Mouse (Mus musculus) heart, postnatal 36 days (tissue): ENCODE data around the gene Bbs10. TPM values are rescaled to one million over a fixed set of nuclear protein-coding genes. Genes with fewer than 3 reads are reported as not detected.

Experiments used
- DNase-seq, 2 experiments: peaks; one replicate each; pipeline ENCODE4 v3.0.0; 2021 to 2022
- intact Hi-C: fragments of 180-260 bp; cut with DNase I; formaldehyde crosslinking; loops from one replicate; pipeline ENCODE4 v1.15.1; 2025
- total RNA-seq, 2 experiments: library from RNA; stranded (reverse); gene quantifications; 2 replicates each; pipeline ENCODE4 v1.2.3; 2021

The Bbs10 gene
- total RNA-seq: 1 to 10 TPM; 2.2 to 3.0 TPM

DNA sequence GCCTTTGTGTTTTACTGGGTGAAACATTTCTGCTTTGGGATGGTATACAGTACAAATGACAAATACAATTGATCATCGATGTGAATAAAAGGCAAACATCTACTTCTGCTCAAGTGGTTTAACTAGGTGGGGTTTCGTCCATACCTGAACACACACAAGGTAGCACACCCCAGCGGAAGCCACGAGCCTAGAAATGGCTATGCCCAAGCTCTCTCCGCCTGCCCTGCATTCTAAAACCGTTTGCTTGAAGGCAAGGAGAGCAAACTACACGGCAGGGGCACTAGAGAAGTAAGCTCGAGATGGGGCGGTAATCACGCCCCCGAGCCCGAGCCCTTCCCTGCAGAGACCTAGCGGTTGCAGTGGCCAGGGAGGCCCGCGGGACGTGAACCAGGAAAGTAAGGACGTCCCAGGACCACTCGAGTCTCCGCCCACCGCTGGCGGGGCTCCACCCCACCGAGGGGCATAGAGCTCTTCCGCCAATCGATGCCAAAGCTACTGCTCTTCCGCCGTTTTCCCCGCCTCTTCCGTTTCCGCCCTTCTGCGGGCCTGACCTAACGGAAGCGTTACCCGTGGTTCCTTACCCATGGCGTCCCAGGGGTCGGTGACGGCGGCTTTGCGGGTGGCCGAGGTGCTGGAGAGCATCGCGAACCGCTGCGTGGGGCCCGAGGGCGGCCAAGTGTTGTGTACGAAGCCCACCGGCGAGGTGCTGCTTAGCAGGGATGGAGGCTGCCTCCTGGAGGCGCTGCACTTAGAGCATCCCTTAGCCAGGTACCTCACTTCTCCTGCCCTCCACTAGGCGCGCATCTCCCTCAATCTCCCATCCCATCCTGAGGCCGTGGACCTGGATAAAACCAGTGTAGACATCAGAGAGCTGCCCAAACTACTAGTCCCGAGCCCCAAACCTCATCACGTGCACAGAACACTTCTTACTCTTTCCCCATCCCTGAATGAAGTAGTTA, at the start of gene Bbs10:
Gene Bbs10 (plus strand): TSS at position 540 of the 959 bp plus-strand sequence.
- intact Hi-C loops: loop anchor here (5.0 kb wide), 4 partner anchors 71 to 674 kb away; partner anchors contain the start of genes Krr1, Nap1l1 and Osbpl8
- DNase-seq: peak; percentile 94 to 96

DNA sequence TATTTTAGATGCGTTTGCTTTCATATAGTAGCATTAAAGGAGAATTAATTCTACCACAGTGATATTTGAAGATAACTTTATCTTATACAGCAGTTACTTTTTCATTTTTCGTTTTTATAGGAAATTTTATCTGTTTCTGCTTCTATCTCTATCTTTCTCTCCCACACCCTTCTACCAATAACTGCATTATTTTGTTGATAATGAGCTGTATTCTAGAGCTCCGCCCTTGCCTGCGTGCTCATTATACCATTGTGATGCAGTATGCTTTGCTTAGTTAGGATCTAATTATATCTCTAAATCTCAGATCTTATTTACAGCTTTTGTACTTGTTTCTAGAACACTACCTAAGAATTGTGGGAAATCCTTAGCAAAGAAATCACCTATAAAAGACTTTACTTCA, 48.3 kb upstream of the Bbs10 start:
- DNase-seq: no peak
- intact Hi-C loops: no loop called here

DNA sequence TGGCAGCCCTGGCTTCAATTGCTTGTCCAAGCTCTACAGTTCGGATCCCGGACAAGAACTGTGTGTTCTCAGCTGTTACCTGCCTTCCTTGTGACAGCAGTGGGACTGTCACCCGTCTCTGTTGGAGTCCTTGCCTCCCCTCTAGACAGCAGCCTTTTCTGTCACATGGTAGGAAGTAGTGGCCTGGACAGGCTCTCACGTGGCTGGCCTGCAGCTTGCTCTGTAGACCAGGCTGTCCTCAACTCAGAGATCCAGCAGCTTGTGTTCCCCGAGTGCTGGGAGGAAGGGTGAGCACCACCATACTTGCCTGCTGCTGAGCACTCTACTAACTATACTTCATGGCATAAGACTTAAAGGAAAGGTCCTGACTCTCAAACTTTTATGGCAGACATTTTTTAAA, 46.8 kb upstream of the Bbs10 start:
- intact Hi-C loops: no loop called here
- DNase-seq: no peak

DNA sequence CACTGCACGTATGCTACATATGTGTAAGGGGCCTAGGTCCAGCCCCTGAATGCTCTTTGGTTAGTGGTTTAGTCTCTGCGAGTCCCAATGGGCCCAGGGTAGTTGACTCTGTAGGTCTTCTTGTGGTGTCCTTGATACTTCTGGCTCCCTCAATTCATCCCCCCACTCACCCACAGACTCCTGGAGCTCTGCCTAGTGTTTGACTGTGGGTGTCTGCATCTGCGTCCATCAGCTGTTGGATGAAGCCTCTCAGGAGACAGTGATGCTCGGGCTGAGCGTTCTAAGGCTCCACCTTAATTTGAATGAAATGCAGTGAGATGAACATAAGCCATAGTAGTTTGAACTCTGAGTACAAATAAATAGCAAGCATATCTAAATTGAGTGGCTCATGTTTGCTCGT, 43.3 kb upstream of the Bbs10 start:
- intact Hi-C loops: no loop called here
- DNase-seq: no peak

DNA sequence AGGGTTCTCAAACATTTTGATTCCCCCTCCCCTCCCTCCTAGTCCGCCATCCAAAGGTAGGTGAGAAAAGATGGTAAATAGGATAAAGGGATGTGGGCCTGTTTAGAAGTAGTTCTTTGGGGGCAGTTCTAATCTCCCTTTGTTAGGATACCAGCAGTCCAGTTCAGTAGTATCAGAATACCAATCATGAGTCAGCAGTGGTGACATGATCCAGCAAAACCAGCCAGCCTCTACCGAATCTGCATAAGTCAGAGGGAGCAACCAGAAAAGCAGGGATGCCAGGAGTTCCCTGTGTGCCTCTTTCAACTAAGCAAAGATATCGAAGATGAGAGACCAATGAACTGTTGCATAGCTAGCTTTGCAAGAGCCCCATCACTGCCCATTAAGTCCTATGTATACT, 42.3 kb upstream of the Bbs10 start:
- intact Hi-C loops: no loop called here
- no peak for DNase-seq

DNA sequence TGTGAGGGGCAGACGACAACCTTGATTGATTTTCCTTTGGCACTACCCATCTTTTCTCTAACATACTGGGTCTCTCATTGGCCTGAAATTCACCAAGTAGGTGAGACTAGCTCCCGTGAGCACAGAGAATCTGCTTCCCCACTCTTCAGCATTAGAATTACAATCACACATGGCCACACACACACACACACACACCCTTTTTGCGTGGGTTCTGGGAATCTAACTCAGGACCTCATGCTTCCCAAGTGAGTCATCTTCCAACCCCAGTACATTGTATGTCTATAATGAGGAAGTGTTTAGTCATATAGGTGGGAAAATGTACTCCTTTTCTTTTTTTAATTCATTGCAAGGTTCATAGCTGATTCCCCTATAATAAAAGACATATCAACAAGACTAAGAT, 41.1 kb upstream of the Bbs10 start:
- intact Hi-C loops: no loop called here

DNA sequence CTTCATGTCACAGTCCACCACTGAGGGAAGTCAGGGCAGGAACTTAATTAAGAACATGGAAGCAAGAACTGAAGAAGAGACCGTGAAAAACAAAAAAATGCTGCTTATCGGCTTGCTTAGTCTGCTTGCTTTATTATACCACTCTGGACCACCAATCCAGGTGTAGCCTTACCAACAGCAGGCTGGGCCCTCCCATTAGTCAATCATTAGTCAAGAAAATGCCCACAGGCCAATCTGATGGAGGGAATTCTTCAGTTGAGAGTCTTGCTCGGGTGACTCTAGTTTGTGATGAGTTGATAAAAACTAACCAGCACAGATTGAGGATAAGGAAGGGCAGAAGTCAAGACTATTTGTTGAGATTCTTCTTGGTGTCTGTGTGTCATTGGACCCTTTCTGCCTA, 40.2 kb upstream of the Bbs10 start:
- no peak for DNase-seq
- intact Hi-C loops: no loop called here

More for the DNA sequence above, 41.1 kb upstream of the Bbs10 start:
- no peak for DNase-seq

DNA sequence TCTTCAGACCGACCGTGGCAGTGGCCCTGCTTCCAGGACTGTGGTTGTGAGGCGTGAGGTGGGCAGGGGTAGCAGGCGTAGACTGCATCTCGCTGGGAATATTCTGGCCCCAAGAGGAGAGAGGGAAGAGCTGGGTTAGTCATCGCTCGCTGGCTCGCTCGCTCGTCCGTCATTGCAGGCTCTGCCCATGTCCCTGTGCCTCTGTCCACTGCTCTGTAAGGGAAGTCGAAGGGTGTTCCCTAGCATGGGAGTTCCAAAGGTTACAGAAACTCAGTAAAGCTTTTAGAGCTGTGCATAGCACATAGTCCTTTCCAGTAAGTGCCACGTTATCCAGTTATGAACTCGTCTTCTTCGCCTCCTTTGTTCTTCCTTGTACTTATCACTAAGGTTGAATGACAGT, 26.8 kb upstream of the Bbs10 start:
- peak; percentile 11 to 25 for DNase-seq
- intact Hi-C loops: loop anchor here (2.0 kb wide), 1 partner anchor 45 kb away; no protein-coding TSS in a partner anchor

DNA sequence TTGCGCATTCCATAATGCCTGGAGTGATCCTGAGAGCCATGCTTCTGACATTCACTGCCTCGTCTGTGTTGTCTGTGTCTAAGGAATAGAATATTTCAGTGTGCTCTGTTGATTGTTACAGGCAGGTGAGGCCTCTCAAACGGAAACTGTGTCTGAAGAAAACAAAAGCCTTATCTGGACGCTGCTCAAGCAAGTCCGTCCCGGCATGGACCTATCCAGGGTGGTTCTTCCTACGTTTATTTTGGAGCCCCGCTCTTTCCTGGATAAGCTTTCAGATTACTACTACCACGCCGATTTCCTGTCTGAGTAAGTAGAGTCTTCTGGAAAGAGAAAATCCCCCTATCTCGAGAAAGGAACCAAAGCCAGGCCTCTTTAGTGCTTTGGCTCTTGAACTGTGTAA, 25.6 kb upstream of the Bbs10 start:
- no peak for DNase-seq
- intact Hi-C loops: loop anchor here (2.0 kb wide), 1 partner anchor 46 kb away; no protein-coding TSS in a partner anchor

DNA sequence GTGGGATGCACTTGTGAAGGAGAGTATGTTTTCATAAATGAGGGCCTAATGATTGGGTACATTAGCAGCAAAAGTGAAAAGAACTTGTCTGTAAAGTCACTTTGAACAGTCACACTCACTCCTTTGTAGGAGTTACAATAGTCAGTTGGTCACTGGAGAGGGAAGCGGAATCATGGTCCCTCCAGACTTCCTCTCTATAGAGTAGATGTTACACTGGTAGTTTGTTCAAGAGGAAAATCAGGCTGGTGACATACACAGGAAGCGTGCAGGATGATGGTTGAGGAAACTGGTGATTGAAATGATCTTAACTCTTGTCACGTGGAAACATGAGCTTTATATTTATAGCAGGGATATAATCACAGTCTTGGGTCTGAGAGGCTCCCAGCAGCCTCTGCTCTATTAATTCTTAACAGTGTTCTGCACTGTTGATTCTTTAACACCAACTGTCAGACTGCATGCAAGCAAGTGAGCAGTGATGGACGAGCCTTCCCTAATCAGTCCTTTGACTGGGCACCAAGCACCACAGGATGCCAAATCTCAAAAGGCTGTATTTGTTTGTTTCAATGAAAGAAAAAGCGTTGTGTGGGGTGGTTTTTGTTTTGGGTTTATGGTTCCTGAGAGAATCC, 24.9 kb upstream of the Bbs10 start:
- DNase-seq: no peak
- intact Hi-C loops: loop anchor here (2.0 kb wide), 1 partner anchor 47 kb away; no protein-coding TSS in a partner anchor

DNA sequence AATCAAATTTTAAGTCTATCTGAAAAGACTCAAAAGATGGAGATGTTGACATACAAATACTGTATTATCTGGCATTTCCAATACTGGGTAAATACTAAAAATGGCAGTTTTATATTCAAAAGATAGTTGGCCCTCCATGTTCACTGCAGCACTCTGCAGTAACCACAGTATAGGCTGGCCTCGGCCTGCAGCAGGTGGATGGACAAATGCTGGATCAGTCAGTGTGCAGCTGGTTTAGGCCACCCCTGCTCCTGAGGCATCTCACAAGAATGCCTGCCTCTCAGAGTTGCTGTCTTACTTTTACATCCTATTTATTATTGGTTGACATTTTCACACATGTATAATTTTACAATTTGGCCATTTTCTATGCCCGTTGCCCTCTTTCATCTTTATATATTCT, 22.7 kb upstream of the Bbs10 start:
- intact Hi-C loops: no loop called here
- no peak for DNase-seq

DNA sequence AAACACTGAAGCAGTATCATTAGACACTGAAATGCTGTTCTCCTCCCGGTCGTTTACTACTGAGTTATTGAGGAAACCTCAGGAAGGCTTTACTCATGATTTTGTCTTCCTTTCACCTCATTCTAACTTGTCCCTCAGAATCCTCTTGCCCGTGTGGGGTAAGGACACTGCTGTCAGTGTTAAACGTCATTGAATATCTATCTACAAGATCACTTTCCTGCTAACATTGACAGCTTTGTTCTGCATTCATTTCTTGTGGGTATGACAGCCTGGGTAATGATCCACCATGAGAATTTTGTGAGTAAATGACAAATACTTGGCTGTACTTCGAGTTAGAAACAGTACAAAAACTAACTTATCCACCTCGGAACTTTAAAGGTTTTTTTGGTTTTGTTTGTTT, 848 bp upstream of the Bbs10 start:
- intact Hi-C loops: loop anchor here (5.0 kb wide), 4 partner anchors 70 to 675 kb away; partner anchors contain the start of genes Krr1, Nap1l1 and Osbpl8
- DNase-seq: no peak

DNA sequence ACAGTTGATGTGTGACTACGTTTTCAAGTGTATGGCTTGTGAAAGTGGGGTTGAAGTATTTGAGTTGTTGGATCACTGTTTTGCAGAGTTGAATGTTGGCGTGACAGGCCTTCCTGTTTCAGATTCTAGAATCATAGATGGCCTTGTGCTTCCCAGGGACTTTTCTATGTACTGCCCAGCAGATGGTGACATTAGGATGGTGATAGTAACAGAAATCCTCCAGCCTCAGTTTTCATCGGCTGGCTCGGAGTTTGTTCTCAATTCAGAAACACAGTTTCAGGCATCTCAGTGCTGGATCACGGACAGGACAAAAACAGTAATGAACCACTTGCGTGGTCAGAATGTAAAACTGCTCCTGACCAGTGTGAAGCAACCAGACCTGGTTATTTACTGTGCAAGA, 1.1 kb downstream of the Bbs10 start:
- intact Hi-C loops: loop anchor here (5.0 kb wide), 4 partner anchors 72 to 673 kb away; partner anchors contain the start of genes Krr1, Nap1l1 and Osbpl8
- DNase-seq: no peak

DNA sequence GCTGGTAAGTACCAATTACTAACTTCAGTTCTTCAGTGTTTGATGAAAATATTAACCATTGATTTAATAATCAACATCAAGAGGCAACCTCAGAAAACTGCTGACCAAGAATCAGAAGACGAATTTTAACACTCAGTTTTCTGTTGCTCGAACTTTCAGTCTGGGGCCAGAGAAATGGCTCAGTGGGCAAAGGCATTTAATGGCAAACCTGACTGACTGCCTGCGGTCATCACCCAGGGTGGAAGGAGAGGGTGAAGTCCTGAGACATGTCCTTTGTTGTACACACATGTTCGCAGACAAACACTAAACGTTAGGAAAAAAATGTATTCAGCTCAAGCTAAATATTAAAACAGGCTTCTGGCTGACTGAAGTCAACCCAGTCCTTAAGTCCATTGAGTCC, 2.6 kb downstream of the Bbs10 start:
- no peak for DNase-seq
- intact Hi-C loops: no loop called here

DNA sequence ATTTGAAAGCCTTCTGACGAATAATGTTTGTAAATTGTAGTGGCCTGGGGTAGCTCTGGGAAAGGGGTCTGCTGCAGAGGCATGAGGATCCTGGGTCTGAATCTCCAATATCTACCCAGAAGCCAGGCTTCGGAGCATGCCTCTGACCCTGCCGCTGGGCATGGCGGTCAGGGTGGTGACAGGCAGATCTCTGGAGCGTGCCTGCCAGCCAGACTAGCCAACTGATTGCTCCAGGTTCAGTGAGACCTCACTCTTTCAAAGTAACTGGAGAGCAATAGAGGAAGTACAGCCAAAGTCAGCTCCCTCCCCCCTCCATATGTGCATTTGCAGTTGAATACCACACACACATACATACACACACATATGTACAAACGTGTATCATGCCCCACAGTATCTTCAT, 4.0 kb downstream of the Bbs10 start:
- intact Hi-C loops: no loop called here

DNA sequence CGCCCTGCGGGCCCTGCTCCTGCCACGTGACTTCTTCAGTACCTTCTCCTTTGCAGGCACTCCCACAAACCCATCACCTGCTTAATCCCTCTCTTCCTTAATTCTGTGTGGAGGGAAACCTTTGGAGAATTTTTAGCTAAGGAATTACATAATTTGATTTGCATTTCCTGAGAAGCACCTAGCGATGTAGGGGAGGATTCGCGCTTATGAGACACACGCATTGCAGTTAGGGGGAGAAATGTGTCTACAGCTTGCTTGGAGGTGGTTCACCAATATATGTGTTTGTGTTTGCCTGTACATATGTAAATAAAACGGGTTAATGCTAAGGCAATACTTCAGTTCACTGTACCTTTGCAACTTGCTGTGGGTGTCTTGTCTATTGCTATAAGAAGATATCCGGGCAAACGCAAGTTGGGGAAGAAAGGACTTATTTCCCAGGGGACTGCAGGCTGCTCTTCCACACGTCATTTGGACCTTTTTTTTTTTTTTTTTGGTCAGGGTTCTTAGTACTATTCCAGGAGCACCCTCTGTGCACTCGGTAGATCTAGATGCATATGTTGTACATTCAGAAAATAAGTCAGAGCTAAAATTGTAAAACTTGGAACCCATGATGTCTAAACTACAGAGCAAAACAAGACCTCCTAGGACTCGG, 10.5 kb downstream of the Bbs10 start:
- intact Hi-C loops: no loop called here

More for the DNA sequence above, 4.0 kb downstream of the Bbs10 start:
- DNase-seq: no peak

DNA sequence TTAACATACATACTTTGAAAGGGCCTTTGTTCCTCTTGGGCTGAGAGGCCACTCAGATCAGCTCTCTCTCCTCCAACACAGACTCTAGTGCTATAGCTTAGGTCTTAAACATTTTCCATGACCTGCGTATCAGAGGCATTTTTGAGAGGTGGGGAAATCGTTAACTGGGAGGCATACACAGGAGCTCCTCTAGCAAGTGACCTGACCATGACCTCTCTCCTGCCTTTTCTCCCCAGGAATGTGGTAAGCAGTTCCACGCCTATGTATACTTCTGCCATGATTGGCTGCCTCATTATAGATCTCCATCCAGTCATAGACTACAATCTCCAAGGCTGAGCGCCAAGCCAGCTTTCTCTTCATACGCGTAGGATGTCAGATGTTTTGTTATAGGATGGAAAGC, 14.8 kb downstream of the Bbs10 start:
- intact Hi-C loops: no loop called here
- DNase-seq: no peak

More for the DNA sequence above, 10.5 kb downstream of the Bbs10 start:
- DNase-seq: no peak

DNA sequence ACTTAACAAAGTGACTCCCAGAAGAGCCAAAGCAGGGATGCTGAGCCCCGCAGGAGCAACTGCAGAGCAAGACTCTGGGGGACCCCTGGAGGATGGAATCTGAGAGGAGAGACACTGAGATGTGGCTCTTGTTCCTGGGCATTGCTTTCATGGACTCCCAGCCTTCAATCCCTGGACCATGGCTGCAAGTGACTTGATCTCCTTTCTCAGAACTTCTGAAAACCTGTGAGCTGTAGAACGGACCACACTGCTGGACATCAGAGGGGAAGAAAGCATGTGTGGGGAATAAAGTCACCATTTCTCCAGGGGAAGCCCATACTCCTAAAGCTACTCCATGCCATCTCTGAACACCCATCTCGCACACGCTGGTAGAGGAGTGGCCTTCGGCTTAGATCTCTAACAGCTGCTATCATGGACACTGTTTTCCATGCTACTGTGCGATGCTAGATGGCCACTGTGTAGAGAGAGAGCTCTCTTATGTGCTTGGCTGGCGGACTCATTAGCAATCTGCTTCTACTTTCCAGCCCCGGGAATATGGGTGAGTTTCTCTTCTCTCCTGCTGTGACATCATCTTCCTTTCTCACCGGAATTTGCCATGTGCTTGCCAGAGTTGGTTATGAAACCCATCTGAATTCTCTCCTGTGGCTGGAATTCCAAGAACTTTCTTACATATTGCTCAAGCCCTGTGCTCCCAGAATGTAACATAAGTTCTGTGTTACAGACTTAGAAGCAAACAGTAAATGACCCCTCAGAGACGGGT, 16.3 kb downstream of the Bbs10 start:
- DNase-seq: no peak
- intact Hi-C loops: no loop called here

DNA sequence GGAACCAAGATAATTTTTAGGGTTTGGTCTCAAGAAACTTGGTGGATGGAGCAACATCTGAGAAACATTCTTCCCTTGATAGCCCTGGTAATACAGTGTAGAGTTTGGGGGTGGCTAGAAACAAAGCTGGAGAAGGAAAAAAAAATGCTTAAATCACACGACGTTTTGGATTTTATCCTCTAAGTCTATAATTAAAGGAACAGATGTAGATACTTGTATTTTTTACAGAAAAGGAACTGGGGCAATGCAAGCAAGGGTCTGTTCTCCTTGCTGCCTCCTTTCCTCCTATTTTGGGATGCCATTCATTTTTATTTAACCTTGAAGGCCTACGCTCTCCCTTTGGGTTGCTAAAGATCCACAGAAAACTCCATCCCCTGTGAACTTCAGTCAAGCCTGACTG, 17.5 kb downstream of the Bbs10 start:
- DNase-seq: no peak
- intact Hi-C loops: no loop called here

DNA sequence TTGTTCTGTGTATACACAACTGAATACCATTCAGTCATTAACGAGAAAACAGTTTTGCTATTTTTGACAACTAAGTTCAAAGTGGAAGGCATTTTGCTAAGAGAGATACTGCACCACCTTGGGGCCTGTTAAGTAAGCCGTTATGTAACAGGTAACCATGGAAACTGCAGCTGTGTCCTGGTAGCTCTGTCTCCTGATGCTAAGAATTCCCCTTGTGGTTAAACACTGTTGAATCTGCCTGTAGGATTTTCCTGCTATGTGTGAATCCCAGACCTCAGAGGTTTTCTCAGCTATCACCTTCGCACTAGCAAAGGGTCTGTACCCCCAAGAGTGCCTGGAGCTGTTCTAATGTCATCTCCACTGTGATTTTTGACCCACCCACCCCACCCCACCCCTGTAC, 19.5 kb downstream of the Bbs10 start:
- DNase-seq: no peak
- intact Hi-C loops: no loop called here
